Mouse (Mus musculus) R1 (cell line): Measurements from ENCODE around the gene Ppia.
A peak's percentile ranks its signal among the peaks of the same experiment; 100 is the strongest.
"Not testable (repeated sequence)": the region's sequence is repeated elsewhere in the genome, so short reads cannot be mapped to it uniquely, and the experiment has no call there.

Experiments used
- DNase-seq: peaks from one replicate; pipeline ENCODE4 v3.0.0-alpha.2; 2018; ENCODE audit warnings: low read depth, low spot score

Gene Ppia

GRCm38 (mm10) chr11:6442566-6442965, 27.3 kb downstream of the Ppia start:
- DNase-seq = no peak

DNA sequence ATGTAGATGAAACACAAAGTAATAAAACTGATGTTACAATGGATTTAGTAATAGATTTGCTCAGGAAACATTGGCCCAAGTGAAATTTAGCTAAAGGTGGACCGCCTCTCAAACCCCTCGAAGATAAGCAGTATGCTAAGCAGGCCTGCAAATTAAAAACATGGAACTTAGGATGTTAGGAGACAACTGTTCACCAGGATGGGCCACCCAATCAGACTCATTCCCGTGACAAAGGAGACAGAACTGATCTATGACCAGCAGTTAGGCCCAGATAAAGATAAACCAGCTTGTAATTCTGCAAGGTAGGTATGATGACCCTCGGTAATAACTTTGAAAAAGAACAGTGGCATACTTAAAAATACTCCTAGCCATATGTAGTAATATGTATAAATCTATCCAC, 27.9 kb downstream of the Ppia start:
- DNase-seq = no peak

- no peak for DNase-seq
Measured at GRCm38 (mm10) chr11:6443727-6444076, 28.5 kb downstream of the Ppia start.

- DNase-seq = peak; percentile 100
Measured at GRCm38 (mm10) chr11:6444077-6444853, 29.0 kb downstream of the Ppia start, which contains the start of gene H2afv. H2afv (minus strand) TSS chr11:6444443.

GRCm38 (mm10) chr11:6445441-6445840, 30.2 kb downstream of the Ppia start:
- no peak for DNase-seq

DNA sequence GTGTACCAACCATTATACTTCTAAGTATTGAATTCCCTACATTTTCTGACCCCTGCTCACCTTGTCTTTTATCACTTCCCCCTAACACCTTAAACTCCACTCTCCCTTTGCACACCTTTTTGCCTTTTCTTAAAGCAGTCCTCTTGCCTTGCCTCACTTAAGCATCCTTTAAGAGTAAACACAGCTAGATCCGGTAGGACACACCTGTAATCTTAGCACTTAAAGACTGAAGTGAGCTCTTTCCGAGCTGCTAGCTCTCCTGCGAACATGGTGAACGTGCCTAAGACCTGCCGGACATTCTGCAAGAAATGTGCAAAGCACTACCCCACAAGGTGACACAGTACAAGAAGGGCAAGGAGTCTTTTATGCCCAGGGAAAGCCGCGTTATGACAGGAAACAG, 30.7 kb downstream of the Ppia start:
- no peak for DNase-seq

GRCm38 (mm10) chr11:6447493-6447892, 32.2 kb downstream of the Ppia start:
- no peak for DNase-seq

- not testable (repeated sequence) for DNase-seq
Measured at GRCm38 (mm10) chr11:6448155-6448554, 32.9 kb downstream of the Ppia start.

DNA sequence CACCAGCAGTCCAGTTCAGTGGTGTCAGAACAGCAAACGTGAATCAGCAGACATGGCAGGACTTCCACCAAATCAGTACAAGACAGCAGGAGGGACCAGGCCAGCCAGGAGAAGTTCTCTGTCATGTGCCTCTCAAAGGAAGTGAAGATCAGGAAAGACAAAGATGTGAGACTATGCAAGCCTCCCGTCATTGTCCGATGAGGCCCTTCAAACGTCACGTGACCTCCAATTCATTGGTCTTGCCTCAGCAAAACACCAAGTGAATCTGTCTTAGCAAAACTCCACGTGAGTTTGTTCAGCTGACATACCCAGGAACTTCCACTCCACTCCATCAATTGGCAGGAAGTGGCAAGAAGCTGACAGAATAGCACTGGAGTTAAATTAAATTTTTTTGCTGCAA, 40.8 kb downstream of the Ppia start:
- DNase-seq = peak; percentile 62

DNA sequence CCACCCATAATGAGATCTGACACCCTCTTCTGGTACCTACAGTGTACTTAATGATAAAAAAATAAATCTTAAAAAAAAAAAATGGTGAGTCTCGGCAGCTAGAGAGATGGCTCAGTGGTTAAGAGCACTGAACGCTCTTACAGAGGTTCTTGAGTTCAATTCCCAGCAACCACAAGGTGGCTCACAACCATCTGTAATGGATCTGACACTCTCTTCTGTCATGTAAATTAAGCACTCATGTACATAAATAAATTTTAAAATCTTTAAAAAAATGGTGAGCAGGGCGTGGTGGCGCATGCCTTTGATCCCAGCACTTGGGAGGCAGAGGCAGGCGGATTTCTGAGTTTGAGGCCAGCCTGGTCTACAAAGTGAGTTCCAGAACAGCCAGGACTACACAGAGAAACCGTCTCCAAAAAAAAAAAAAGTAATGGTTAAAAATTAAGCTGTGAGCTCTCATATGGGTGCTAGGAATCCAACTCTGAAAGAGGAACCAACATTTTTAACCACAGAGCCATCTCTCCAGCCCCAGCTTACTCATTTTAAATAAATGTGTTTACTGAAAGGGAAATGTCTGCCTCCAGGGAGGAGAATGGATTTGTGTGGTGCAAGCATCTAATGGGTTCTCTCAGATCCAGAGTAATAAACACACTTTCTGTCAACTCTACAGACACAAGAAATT, 48.1 kb downstream of the Ppia start:
- peak; percentile 48 for DNase-seq

DNA sequence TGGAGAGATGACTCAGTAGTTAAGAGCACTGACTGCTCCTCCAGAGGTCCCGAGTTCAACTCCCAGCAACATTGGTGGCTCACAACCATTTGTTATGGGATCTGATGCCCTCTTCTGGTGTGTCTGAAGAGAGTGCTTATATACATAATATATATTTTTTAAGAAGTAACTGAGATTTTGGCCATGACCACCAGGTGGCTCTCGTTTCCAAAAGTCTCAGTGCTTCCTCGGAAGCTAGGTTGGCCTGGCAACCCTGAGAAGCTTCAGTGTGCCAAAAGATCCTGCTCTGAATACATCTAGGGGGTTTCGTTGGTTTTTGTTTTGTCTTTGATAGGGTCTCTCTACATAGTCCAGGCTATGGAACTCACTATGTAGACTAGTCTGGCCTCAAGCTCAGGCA, 49.9 kb downstream of the Ppia start:
- DNase-seq = peak; percentile 78

GRCm38 (mm10) chr11:6468541-6468940, 53.3 kb downstream of the Ppia start:
- DNase-seq = no peak
